Mouse (Mus musculus) myocyte (in vitro differentiated cells): ENCODE results near the gene Entpd7.

Experiments used
- POLR2A ChIP-seq: IDR thresholded peaks from one replicate; pipeline ENCODE4 v1.6.1; 2011; ENCODE audit warnings: low read depth, mild to moderate bottlenecking, control low read depth, moderate library complexity; ENCODE audit not compliant: insufficient read length
- POLR2AphosphoS2 ChIP-seq: IDR thresholded peaks from one replicate; pipeline ENCODE4 v1.6.1; 2011; ENCODE audit warnings: low read depth, control low read depth; ENCODE audit not compliant: insufficient read length
- TCF12 ChIP-seq: IDR thresholded peaks from one replicate; pipeline ENCODE4 v1.6.1; 2011; ENCODE audit warnings: mild to moderate bottlenecking, control low read depth; ENCODE audit not compliant: poor library complexity, insufficient read depth, severe bottlenecking

DNA sequence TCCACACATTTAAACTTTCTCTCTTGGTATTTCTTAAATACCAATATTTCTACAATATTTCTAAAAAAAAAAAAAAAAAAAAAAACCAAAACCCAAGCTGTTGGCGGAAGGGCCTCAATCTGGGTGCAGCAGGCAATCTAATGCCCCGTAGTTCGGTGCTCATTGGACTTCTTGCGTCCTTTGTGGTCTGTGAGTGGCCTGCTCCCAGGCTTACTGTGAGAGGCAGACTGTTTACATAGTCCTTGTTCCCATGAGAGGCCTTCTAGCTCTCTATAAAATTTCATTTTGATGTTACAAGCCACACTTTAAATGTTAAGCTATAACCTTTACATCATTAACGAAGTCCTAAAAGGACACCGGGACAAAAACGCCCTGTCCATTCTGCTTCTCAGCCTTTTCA lies 18.7 kb downstream of the Entpd7 start:
- TF ChIP-seq POLR2AphosphoS2 (no peak), POLR2A (no peak), TCF12 (no peak)
